Mouse (Mus musculus) urinary bladder, postnatal 36 days (tissue): ENCODE measurements at regions not wholly inside any gene's neighbourhood (a gene's known extent, or its start where the extent isn't known, plus 50 kb on each side); places are given as distances from the start of the nearest gene placed in this dataset.

ENCODE experiments used
- DNase-seq, 2 experiments: peaks; one replicate each; pipeline ENCODE4 v3.0.0; 2022; ENCODE audit warnings: low spot score in 2 of 2, mixed read lengths in 1 of 2

DNA sequence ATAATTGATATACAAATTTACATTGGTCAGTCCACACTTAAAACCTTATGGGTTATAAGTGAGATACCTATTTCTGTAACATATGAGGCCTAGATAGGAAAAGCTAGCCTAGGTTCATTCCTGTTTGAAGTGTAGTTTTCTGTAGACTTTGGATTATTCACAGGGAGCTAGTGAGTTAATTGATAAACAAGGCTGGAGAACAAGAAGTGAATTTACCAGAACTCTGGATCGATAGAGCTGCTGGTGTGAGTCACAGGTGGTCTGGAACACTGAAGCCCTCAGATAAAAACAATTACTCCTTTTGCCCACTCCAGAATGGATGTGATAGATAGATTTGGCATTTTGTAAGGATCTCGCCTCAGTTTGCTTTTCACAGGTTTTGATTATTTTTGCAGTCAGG lies 62.0 kb upstream of the Rtl1 start:
- DNase-seq: no peak

- no peak for DNase-seq
Measured at GRCm38 (mm10) chr12:109674766-109675165, 74.6 kb upstream of the Rtl1 start.

DNA sequence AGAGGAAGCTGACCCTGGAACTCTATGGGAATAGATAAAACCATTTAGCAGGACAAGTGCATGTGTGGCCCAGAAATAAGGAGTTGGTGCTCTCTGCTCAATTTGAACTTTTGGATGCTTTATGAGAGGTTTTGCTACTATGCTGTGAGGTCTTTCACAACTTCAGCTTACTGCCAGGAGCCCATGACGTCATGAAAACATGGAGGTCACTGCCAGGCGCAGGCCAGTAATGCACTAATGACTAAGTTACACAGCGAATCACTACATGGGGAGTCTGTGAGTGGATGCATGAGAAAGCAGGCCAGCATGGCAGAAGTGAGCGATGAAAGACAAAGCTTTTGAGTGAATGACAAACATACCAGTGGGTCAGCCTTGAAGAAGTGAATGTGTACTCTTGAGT lies 93.9 kb upstream of the Rtl1 start:
- no peak for DNase-seq

GRCm38 (mm10) chr12:109694801-109695430 lies 94.8 kb upstream of the Rtl1 start:
- no peak for DNase-seq

- DNase-seq: no peak
Measured at GRCm38 (mm10) chr12:109706820-109707219, 106.7 kb upstream of the Rtl1 start.

- DNase-seq: no peak
Measured at GRCm38 (mm10) chr12:109709661-109710060, 109.5 kb upstream of the Rtl1 start.

GRCm38 (mm10) chr12:109711392-109711791 lies 111.3 kb upstream of the Rtl1 start:
- DNase-seq: no peak

GRCm38 (mm10) chr12:109711946-109712345 lies 111.8 kb upstream of the Rtl1 start:
- no peak for DNase-seq

DNA sequence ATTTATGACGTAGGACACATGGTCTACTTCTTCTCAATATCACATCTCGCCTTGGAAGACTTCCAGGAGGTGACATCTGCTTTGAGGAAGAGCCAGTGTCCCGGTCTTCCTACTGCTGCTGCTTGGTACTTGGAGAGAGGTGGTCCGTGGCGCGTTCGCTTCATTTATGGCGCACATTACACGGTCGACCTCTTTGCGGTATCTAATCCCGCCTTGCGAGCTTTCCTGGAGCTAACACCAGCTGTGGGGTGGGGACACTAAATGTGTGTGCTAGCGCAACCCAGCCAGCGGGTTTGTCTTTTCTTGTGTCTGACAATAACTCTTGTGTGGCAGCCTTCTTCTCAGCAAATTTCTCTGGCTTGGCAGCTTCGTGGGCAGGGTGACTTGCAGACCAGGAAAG lies 112.3 kb upstream of the Rtl1 start:
- DNase-seq: no peak

- no peak for DNase-seq
Measured at GRCm38 (mm10) chr12:109713041-109713440, 112.9 kb upstream of the Rtl1 start.

- DNase-seq: no peak
Measured at GRCm38 (mm10) chr12:109714061-109714460, 113.9 kb upstream of the Rtl1 start.

DNA sequence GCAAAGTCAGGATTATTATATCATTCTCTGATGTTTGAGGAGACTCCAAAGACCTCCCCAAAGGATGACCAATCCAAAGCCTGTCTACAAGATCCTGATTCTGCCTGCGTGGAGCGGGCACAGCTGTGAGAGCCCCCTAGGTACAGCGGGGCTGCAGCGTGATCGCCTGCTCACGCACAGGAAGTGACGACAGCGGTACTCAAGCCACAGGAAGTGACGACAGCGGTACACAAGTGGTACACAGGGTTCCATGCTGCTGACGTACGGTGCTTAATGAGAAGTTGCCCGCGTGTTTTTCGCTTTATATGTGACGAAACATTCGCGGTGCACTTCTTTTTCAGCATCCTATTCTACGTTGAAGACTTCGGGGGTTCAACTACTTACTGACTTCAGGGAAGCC lies 116.9 kb upstream of the Rtl1 start:
- no peak for DNase-seq

GRCm38 (mm10) chr12:109718036-109718435 lies 117.9 kb upstream of the Rtl1 start:
- DNase-seq: no peak

- no peak for DNase-seq
Measured at GRCm38 (mm10) chr12:109738201-109738600, 138.1 kb upstream of the Rtl1 start.

DNA sequence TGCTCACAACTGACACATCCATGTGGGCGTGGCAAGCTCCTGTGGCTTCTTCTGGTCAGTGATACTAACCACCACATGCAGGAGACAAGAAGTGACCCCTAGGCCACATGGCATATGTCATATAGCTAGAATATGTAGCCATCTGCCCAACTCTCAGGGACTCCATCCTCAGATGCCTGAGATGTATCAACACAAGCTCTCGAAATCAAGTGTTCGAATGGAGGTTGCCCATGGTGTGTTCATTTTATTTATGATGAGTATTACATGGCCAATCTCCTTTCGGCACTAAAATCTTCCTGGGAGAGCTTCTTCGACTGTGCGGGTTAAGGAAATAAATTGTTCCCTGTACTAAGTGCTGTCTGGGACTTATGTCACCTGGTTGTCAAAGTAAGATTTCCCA lies 138.8 kb upstream of the Rtl1 start:
- no peak for DNase-seq

- DNase-seq: no peak
Measured at GRCm38 (mm10) chr12:109742486-109742885, 142.4 kb upstream of the Rtl1 start.

- DNase-seq: no peak
Measured at GRCm38 (mm10) chr12:109743036-109743650, 143.0 kb upstream of the Rtl1 start.

DNA sequence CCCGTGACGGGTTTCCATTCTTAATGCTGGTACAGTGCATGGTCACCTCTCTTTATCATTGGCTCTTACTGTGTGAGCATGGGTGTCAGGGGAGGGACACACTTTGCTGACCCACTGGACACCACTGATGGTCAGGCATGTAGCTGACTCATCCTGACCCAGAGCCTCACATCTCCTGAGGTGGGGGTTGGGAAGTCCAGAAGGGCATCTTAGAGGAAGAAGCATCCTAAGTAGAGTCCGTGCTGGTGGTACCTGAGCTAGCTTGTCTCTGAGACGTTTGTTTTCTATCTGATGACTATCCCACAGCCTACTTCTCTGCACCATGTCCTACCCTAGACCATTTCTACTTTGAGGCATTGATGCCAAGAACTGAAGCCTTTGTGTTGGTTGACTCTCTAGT lies 144.1 kb upstream of the Rtl1 start:
- no peak for DNase-seq

DNA sequence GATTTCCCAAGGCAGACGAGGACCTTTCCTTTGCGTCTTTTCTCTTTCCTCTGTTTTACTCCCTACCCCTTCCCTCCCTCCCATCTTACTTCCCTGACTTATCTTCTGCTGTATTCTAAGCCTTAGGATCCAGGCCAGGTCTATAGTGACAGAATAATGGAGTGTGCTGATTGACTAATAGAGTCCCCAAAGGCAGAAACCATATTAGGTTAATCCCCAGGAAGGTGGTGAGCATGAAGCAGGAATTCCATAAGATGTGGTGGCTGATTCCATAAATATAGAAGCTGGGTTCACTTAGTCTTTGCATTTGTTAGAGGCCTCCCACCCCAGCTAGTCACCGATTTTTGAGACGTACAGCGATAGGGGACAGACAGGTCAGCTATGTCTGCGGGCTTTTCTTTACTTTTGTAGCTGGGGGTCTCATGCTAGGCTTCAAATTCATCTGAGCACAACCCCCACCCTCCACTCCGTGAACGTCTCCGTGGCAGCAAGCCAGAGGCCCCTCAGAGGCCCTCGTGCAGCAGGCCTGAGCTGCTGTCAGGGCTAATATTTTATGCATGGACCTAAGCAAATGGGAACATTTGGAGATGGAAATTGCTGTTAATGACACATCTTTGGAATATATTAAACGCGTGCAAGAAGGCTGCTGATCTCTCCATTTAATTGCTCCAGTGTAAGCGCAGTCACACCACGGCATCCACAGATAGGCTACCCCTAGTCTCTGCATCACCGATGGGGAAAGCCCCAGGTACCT lies 145.8 kb upstream of the Rtl1 start:
- DNase-seq: no peak

GRCm38 (mm10) chr12:109747201-109747600 lies 147.1 kb upstream of the Rtl1 start:
- DNase-seq: no peak

DNA sequence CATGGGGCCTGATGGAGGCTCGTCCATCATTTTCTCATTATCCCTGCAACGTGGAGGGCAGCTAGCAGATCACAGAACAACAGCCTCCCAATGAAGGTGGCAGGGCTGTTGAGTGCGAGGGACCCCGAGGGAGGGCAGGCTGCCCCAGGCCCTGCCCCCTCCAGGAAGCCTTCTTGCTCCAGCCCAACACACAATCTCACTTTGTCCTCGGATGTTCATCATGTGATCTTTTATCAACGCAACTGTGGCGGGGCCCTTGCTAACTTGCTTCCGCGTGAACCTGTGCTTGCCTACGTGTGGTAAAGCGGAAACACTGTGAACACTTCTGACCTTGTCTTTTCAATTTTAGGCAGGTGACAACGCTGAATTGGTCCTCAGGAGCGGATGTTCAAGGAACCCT lies 147.6 kb upstream of the Rtl1 start:
- no peak for DNase-seq

- peak in 1 of 2 experiments; percentile 10 for DNase-seq
Measured at GRCm38 (mm10) chr12:109748326-109749059, 148.4 kb upstream of the Rtl1 start.
